Mouse (Mus musculus): ENCODE measurements around the gene Rab7.

Gene Rab7

DNA sequence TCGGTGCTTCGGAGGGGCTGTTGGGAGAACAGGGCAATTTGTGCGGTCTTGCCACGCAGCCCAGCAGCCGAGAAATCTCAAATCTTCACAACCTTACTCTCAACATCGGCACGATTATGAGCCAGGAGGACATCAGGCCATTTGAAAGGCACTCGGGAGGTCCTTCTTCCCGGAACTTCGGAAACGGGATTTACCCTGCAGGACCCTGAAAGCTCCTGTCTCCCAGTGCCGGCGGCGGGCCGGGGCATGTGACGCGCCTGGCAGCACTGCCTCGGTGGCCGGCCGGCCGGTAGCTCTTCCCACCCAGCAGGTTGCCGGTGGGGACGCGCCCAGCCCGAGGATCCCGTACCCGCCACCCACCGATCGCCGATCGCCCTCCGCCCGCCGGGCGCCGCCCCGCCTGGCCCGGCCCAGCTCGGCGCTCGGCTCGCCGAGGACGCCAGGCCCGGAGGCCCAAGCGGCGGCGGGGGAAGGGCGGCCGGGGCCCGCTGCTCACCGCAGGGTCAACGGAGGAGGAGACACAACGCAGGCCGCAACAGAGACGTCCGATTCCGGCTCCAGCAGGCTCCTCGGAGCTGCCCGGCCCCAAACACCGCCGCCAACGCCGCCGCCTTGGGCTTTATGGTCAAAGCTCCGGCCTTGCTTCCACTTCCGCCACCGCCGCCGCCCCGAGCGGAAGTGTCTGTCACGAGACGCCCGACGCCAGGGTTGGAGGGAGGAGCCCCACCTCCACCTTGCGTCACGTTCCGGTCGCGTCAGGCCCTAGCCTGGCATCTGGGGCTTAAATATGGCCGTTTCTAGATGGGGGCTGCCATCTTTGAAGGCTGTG lies at the start of gene Rab7:
Gene Rab7, minus strand, starts transcription at position 694 of the 829 bp plus-strand sequence.
- DNase-seq (ENCODE audit: extremely low spot score): peak; percentile 91

DNA sequence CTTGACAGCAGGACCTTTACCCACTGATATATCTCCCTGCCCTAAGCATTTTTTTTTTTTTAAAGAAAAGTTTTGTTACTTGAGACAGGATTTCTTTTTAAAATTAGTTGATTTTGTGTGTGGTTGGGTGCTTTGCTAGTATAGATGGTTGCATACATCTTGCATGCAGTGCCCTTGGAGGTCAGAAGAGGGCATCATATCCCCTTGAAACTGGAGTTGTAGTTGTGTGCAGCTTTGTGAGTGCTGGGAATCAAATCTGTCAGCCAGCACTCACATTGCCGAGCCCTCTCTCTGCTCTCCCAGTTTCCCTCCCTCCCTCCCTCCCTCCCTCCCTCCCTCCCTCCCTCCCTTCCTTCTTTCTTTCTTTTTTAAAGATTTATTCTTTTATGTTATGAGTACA lies 43.9 kb upstream of the Rab7 start:
- DNase-seq (ENCODE audit: extremely low spot score): no peak

DNA sequence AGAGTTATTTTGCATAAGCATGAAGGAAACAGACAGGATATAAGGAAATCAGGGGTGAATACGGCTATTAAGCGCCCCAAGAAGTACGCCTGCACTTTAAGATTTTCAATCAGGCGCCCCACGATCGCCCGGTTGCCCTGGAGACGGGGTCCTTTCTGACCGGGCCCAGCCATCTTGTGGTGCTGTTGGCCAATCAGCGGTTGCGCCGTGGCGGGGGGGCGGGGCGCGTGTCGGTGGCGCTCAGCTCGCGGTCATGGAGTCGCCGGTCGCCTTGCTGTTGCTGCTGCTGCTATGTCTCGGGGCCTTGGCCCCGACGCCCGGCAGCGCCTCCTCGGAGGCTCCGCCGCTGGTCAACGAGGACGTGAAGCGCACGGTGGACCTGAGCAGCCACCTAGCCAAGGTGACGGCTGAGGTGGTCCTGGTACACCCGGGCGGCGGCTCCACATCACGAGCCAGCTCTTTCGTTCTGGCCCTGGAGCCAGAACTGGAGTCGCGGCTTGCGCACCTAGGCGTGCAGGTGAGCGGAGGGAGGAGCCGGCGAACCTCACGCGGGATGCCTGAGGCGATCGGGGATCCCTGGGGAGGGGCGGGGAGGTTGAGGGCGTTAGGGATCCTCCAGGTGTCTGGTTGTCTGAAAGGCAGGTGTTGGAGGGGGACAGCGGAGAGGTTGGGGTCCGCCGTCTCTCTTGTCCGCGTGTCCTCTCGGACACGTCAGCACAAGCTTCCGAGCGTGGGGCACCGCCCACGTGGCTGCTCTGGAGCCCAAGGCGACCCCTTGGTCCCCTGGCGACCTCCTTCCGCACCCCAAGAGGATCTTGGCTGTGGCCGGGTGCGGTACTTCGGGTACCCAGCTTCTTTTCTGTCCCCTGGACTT lies 39.4 kb upstream of the Rab7 start, which contains the start of gene Rpn1:
Gene Rpn1, plus strand, starts transcription at position 205 of the 874 bp plus-strand sequence.
- peak; percentile 97 for DNase-seq (ENCODE audit: extremely low spot score)

DNA sequence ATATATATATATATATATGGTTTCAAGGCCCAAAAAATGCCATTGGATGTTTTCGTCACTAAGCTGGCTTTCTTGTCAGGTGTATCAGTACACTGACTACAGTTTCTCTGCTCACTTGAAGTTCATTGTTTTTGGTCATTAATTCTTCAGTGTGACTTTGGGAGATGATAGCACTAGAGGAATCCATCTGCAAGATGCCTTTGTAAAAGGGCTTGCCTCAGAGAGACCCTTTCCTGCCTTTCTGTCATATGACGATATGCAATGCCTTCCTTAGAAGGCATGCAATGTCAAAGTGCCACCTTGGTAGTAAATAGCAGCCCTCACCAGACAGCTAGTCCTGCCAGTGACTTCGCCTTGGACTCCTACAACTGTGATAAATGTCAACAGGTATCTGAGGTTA lies 38.6 kb upstream of the Rab7 start:
- no peak for DNase-seq (ENCODE audit: extremely low spot score)

DNA sequence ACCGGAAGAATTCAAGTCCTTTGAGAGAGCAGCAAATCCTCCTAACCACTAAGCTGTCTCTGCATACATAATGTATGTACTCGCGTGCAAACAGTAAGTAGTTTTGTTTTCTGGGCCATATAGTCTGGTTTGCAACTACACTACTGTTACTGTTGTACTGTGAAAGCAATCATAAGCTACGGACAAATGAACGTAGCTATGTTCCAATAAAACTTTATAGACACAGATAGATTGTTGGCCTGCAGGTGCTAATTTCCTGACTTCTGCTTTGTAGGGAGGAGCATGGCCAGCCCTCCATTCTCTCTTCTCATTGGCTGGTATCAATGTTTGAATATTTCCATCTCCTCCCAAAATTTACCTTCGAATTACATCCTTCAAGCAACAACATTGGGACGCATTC lies 38.0 kb upstream of the Rab7 start:
- DNase-seq (ENCODE audit: extremely low spot score): no peak

DNA sequence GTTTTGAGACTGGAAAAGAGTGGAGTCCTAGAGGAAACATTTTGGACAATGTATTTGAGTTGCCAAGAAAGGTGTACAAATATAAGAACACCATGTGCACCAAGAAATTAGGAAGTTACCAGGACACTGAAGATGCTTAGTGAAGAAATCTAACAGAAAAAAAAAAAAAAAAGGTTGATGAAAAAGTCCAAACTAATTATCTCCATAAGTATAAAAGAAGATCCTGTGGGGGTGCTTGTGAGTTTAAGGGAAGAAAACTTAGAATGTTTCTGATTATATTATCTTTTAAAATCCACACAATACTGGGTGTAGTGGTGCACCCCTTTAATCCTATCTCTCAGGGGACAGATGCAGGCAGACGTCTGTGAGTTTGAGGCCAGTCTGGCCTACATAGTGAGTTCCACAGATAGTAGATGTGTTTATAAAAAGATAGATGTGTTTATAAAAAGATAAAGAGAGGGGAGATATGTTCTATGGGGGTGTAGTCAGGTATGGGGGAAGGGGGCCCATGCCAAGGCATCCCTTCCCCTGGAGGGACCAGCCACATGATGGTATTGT lies 31.0 kb upstream of the Rab7 start:
- no peak for DNase-seq (ENCODE audit: extremely low spot score)

DNA sequence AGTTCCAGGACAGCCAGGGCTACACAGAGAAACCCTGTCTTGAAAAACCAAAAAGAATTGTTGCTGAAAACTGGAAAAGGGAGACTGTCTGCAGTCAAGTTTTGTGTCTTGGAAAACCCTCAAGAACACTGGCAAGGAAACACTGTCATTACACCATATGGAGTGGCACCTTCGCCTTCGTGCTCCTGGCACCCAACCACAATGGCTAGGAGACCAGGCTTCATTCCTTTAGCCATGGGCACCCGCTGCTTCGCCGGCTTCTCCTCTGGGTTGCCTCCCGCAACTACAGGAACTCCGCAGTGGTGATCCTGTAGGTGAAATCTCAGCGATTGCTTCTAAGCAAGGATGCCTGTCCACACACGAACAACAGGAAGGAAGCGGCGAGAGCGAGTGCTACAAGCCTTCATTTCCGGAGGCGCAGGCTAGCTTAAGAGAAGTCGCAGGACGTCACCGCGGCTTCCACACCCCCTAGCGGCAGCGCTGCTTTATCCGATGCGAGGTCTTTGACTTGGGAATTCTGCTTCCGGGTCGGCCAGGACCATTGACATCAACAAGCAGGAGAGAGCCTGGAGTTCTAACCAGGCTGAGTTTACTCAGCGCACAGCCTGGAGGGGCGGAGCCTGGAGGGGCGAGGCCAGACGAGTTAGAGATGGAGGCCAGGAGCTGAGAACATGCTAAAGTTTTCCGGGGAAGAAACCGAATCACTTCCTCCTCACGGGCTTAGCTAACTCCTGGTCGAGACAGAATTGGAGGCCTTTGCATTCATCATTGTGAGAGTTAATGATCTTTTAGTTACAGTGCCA lies 29.9 kb upstream of the Rab7 start:
- DNase-seq (ENCODE audit: extremely low spot score): peak; percentile 94

DNA sequence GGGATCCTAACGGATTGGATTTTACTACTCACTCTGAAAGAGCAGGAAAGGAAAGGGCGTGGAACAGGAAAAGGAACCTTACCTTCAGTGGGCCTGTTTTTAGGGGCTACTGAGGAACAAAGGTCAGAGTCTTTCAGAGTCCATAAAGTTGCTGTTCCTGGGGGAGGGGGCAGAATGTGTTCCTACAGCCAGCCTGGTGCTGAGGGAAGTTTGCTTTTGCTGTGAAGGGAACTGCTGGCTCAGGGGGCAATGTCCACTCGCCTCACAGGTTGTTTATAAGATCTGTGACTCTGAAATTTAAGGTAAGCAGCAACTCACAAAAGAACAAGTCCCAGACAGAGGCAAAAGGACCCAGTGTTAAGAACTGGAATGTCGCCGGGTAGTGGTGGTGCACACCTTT lies 26.1 kb upstream of the Rab7 start:
- no peak for DNase-seq (ENCODE audit: extremely low spot score)

DNA sequence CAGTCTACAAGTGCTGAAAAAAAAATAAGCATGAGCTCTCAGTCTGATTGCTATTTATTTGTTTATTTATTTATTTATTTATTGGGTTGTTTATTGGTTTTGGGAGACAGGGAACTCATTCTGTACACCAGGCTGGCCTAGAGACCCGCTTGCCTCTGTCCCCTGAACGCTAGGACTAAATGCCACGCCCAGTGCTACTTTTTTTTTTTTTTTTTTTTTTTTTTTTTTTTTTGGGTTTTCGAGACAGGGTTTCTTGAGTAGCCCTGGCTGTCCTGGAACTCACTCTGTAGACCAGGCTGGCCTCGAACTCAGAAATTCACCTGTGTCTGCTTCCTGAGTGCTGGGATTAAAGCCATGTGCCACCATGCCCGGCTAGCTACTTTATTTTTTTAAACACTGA lies 25.4 kb upstream of the Rab7 start:
- DNase-seq (ENCODE audit: extremely low spot score): no peak

DNA sequence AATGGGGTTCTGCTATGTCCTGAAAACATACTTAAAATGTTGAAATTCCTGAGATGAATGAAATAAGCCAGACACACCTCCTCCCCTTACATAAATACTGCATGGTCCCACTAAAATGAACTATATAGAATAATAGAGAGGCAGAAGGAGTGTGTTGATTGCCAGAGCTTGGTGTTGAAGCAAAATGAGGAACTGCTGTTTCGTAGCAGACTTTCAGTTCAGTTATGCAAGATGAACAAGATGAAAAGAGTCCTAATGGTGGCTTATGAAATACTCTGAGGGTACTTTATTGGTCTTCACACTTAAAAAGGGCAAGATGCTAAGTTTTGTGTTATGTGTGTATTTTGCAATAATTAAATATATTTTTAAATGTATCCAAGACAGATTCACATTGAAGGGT lies 23.7 kb upstream of the Rab7 start:
- DNase-seq (ENCODE audit: extremely low spot score): no peak

DNA sequence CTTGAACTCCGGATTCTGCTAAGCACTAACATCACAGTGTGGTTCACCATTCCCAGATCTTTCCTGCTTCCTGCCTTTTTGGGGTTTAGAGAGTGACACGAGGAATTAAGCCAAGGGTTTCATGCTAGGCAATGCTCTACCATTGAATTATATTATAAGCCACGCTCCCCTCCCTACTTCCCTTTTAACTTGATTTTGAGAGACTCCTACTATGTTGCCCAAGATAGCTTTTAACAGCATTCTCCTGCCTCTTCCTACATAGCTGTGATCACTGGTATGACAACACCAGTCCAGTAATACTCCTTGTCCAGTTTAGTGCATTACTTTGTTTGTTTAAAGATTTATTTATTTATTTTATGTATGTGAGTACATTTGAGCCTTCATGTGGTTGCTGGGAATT lies 22.7 kb upstream of the Rab7 start:
- DNase-seq (ENCODE audit: extremely low spot score): no peak

DNA sequence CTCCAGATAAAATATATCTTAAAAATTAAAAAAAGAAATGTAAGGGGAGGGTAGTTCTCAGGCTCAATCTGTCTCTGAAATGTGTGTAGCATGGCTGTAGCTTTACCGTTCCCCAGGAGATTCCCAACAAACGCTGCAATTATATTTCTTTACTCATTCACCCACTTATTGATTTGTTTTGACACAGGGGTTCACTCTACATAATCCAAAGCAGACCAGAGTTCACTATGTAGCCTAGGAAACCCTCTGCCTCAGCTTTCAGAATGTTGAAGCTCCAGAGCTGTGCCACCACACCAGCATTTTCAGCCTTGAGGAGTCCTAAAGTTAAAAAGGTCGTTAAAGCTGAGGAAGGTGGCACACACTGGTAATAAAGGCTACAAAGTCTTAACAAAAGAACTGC lies 20.9 kb upstream of the Rab7 start:
- no peak for DNase-seq (ENCODE audit: extremely low spot score)

DNA sequence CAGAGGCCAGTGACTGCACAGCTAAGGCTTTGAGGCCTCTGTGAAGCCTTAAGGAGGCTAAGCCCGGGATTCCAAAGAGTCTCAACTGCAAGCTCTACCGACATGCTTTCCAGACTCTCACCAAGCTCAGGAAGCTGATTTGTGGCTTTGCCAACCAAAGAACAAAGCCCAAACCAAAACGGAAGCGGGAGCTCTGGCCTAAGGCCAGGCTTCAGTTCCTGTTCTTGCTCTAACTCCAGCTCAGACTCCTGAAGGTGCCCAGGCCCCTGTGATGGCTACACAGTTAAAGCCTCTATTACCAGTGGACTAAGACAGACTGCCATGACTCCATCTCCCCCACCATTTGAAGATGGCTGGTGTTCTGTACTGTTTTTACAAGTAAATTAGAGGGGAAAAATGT lies 20.0 kb upstream of the Rab7 start:
- DNase-seq (ENCODE audit: extremely low spot score): no peak

DNA sequence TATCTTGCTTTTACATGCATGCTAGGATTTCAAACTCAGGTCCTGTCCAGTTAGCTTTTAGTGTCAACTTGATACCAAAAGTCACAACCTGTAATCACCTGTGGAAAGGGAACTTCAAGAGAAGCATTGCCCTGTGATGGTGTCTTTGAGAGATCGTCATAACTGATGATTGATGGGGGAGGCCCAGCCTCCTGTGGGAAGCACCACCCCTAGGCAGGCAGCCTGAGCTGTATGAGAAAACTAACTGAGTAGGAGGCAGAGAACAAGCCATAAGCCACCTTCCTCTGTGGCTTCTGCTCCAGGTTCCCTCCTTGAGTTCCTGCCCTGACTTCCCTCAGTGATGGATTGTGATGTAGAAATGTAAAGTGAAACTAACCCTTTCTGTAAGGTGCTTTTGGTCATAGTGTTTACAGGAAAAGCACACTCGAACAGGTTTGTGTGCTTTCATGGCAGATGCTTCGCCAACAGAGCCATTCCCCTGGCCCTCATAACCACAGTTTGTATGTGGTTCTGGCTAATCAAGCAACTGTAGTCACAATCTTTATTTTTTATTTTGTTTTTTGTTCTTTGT lies 19.1 kb upstream of the Rab7 start:
- no peak for DNase-seq (ENCODE audit: extremely low spot score)

DNA sequence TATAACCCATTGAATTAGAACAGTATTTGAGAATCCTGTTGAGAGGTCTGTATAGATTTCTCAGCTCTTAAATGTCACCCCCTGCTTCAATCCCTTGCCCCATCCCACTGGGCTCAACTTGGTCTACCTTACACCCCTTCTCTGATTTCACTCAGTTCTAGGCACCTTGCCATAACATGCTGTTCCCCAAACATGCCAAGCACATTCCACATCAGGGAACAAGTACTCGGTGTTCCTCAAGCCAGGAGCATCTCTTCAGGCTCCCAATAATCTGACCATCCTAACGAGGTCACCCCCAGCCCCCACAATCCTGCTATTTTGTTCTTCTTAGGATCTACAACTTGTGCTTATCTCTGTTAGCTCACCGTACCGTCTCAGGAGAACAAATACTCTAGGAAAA lies 17.3 kb upstream of the Rab7 start:
- DNase-seq (ENCODE audit: extremely low spot score): no peak

DNA sequence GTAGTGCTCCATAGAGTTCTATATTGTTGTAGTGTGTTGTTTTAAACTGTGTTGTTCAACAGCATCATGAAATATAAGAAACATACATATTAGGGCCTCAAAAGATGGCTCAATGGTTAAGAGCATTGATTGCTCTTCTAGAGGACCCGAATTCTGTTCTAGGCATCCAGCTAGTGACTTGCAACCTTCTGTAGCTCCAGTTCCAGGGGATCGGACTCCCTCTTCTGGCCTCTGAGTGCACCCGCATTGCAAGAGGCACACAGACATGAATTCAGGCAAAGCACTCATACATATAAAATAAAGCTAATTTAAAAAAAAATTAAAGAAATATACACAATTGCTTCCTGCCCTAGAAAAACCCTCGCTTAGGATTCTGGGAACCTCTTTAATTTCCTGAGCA lies 16.3 kb upstream of the Rab7 start:
- DNase-seq (ENCODE audit: extremely low spot score): no peak

DNA sequence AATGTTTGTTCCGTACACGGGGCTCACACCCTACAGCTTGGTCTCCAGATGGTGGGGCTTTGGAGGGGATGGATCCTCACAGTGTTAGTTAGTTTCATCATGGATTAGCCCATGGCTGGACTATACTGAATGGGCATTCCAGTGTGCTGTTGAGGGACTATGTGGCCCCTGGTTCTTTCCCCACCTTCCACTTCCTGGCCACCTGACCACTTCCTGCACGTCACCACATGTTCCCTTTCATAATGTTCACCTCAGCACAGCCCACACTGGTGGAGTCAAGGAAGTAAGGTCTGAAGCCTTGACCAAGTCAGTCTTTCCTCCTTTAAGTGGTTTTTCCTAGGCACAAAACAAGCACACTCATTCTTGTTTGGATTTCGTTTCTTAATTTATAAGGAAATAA lies 15.5 kb upstream of the Rab7 start:
- DNase-seq (ENCODE audit: extremely low spot score): no peak

DNA sequence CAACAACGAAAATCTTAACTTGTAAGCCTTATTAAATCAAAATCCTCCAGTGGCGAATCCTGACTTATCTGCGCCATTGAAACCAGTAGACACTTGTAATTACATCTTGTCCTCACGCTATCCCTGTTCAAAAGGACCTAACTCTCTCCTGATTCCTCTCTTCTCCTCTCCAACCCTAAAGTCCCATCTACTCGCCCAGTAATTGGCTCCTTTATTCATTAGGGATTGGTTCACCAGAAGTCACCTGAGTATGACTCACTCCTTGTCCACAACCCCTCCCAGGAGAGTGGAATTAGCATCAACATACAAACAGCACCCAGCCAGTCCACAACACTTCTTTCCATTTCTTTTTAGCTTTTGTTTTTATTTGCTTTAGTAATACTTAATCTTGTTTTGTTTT lies 14.8 kb upstream of the Rab7 start:
- no peak for DNase-seq (ENCODE audit: extremely low spot score)

DNA sequence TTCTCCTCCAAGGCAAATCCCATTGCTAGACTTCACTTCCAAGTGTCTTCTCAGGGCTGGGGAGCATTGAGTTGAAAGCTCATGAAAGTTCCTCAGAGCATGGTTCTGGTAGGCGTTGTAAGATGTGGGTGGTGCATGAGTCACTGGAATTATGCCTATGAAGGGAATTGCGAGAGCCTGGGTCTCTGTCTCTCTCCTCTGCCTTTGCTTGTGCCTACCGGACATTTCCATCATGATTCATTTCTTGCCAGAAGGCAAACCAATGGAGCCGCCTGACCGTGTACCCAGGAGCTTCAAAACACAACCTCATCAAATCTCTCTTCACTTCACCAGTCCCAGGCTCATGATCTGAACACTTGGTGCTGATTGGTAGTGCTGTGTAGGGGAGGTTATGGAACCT lies 11.8 kb upstream of the Rab7 start:
- no peak for DNase-seq (ENCODE audit: extremely low spot score)

DNA sequence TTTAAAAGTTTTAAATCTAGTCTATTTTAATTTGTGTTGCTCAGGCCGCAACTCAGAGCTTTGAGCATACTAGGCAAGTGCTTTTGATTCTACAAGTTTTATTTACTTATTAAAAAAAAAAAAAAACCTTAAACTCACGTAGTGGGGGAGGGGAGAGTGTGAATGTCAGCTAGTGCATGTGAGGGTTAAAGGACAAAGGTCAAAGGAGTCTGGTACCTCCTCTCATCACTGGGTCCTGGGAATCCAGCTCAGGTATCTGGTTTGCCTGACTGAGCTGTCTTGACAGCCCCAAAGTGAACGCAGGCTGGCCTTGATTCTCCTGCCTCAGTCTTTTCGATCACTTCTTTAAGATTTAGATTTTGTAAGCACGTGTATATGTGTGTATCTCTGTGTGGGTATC lies 10.6 kb upstream of the Rab7 start:
- DNase-seq (ENCODE audit: extremely low spot score): no peak

DNA sequence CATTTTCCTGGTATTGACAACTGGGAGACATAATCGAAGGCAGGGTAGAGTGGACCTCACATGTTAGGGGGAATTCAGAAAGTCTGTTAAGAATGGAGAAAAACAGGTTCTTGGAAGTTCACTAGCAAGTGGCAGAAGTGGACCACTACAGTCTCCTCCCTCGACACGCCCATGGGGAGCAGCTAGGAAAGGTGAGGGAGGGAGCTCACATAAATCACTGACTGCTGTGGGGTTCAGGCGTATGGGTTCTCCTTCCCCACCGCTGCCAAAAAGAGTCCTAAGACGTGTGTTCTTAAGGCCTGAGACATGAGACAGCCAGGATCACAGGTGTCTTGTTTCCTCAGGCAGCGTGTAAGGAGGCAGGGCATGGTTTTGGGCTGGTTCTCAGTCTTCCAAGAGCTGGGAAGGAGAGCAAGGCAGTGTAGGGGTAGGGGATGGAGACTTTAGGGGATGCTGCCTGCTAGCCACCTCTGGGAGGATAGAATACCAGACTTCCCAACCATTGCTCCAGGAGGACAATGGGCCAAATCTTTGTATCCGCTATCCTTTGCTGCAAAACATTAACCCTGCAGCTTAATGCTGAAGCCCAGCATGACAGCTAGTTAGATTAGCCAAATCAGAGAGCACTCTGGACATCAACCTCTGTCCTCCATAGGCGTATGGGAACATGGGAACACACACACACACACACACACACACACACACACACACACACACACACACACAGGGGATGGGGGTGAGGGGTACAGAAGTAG lies 9.2 kb upstream of the Rab7 start:
- no peak for DNase-seq (ENCODE audit: extremely low spot score)

Measured in embryo, embryonic 9.5 days (tissue).